Mouse (Mus musculus): ENCODE data around the gene Ppfibp2. TPM values are rescaled to one million over a fixed set of nuclear protein-coding genes. Genes with fewer than 3 reads are reported as not detected.
A peak's percentile ranks its signal among the peaks of the same experiment; 100 is the strongest.

Gene Ppfibp2
- polyA plus RNA-seq, 1 experiment from 2014 or later, result 6.0 TPM

DNA sequence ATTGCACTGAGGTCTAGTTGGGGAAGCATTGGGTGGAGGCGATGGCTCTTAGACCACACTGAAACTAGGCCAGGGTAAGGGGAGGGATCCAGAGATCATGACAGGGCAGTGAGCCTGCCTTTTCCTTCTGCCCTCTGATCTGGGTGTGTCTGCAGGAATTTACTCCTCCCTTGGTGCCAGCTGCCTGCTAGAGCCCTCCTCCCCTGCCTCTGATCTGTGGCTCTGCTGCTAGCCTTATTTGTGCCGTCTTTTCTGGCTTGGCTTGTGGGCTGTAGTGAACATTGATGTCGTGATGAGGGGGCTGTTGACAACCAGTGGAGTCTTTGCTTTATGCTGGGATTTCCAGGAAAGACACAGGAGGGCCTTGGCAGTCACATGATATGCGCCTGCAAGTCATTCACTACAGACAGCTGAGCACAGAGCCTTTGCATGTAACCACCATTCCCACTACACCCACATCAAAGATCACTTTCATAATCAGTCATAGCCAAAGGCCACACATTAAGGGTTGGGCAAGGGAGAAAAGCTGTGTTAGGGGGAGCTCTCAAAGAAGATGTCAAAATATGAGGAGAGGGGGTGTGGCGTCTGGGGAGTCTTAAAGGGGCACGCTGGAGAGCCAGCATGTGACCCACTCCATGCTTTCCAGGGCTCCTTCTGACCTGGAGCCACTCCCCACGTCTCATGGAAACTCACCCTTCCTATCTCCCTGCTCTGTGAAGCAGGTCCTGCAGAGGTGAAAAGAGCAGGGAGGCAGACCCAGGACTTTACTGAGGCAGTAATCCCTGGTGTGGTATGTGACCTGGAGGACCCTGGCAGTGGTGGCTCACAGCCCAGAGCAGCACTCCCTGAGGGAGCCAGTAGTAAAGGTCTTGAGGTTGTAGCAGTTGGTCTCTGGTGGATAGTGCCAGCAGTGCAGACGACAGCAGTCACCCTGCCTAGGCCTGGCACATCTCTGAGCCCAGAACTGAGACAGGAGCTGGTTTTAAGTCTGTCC is 69.4 kb downstream of the Ppfibp2 start:
- no peak overlapping the region for H3K27ac ChIP-seq (ENCODE audit: low read depth, low read length)
- 51% methylated on average over 8 of the region's 8 CpGs for WGBS
- DNase-seq (ENCODE audit: low spot score), result no peak
- H3K36me3 ChIP-seq (ENCODE audit: control insufficient read depth, insufficient read depth, low read length), result no peaks in the 10 kb centered on the region
- no peak overlapping the region for H3K4me3 ChIP-seq (ENCODE audit: low read depth, low read length)
- no peak overlapping the region for H3K4me2 ChIP-seq (ENCODE audit: low read depth)
- no peaks in the 10 kb centered on the region for H3K9me3 ChIP-seq (ENCODE audit: control insufficient read depth, low read length)
- H3K27me3 ChIP-seq (ENCODE audit: control insufficient read depth, insufficient read depth, low read length), result no peaks in the 10 kb centered on the region
- H3K9ac ChIP-seq (ENCODE audit: low read length), result no peak overlapping the region
- H3K4me1 ChIP-seq (ENCODE audit: control insufficient read depth, insufficient read depth, low read length), result peaks cover 6% of the 10 kb centered on the region; the same call in 1 of the 2 replicates
- no peak for ATAC-seq (ENCODE audit: insufficient read depth, low FRiP score, low TSS enrichment)

DNA sequence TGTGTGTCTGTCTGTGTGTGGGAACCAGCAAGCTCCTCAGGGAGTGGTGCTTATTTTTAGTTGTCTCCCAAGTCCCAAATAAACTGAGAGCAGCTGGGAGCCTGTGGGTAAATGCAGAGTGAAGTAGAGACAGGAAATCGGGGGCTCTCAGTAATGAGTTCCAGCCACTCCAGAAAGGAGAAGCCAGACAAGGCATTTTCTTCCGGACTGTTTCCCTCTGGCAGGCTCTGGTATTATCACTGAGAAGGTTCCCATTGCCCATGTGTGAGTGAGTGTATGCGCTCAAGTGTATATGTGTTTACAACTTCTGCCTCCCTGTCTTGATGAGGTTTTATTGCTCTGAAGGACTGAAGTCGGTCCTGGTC is 70.2 kb downstream of the Ppfibp2 start:
- H3K4me3 ChIP-seq (ENCODE audit: low read depth, low read length), result no peak overlapping the region
- peaks cover 6% of the 10 kb centered on the region; the same call in 1 of the 2 replicates for H3K4me1 ChIP-seq (ENCODE audit: control insufficient read depth, insufficient read depth, low read length)
- H3K27me3 ChIP-seq (ENCODE audit: control insufficient read depth, insufficient read depth, low read length), result no peaks in the 10 kb centered on the region
- H3K4me2 ChIP-seq (ENCODE audit: low read depth), result peak overlapping the region; percentile 29; the same call in 1 of the 2 replicates
- ATAC-seq (ENCODE audit: insufficient read depth, low FRiP score, low TSS enrichment), result no peak
- H3K9ac ChIP-seq (ENCODE audit: low read length), result peak overlapping the region; percentile 30; the same call in 1 of the 2 replicates
- peak; percentile 20 for DNase-seq (ENCODE audit: low spot score)
- peak overlapping the region; percentile 40 for H3K27ac ChIP-seq (ENCODE audit: low read depth, low read length)
- H3K36me3 ChIP-seq (ENCODE audit: control insufficient read depth, insufficient read depth, low read length), result no peaks in the 10 kb centered on the region
- 27% methylated on average over 4 of the region's 4 CpGs for WGBS
- H3K9me3 ChIP-seq (ENCODE audit: control insufficient read depth, low read length), result no peaks in the 10 kb centered on the region

- Histone ChIP-seq H3K9me3 (ENCODE audit: control insufficient read depth, low read length) (no peaks in the 10 kb centered on the region), H3K9ac (ENCODE audit: low read length) (peak overlapping the region; percentile 30; the same call in 1 of the 2 replicates), H3K27ac (ENCODE audit: low read depth, low read length) (peak overlapping the region; percentile 40), H3K4me1 (ENCODE audit: control insufficient read depth, insufficient read depth, low read length) (peaks cover 6% of the 10 kb centered on the region; the same call in 1 of the 2 replicates), H3K4me2 (ENCODE audit: low read depth) (peak overlapping the region; percentile 29; the same call in 1 of the 2 replicates), H3K27me3 (ENCODE audit: control insufficient read depth, insufficient read depth, low read length) (no peaks in the 10 kb centered on the region), H3K36me3 (ENCODE audit: control insufficient read depth, insufficient read depth, low read length) (no peaks in the 10 kb centered on the region), H3K4me3 (ENCODE audit: low read depth, low read length) (0 out of 2 replicates have a peak overlapping the region, but pooled peaks have one; percentile 9)
- 24% methylated on average over 9 of the region's 9 CpGs for WGBS
- DNase-seq (ENCODE audit: low spot score), result peak; percentile 40
- peak; percentile 21; the same call in 1 of the 2 replicates for ATAC-seq (ENCODE audit: insufficient read depth, low FRiP score, low TSS enrichment)
These were observed 70.7 kb downstream of the Ppfibp2 start for GRCm38 (mm10) chr7:107665586-107666261.

DNA sequence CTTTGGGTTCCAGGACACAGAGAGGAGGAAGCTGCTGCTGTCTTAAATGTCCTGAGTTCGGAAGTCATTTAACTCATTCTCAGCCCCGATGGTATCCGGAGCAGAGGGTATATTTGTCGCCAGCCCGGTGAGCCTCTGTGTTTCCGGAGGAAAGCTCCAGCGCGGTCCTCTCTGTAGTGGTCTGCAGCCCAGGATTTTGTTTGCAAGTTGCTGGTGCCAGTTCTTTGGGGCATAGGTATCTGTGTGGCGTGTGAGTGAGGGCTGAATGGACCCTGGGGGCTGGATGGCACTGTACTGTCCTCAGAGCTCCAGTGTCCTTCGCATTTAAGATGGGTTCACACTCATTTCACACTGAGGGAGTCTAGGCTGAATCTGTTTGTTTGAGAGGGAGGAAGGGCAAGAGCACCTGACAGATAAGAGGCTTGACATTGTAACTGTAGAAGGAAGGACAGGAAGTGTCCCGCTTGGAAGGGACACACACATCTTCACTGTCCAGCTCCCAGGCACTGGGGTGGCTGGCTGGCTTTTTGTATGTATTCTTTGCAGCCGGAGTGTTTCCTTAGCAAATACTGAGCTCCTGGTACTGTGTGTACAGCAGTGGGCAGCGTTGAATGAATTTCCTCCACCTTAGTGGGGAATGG is 71.4 kb downstream of the Ppfibp2 start:
- peak; percentile 19 for DNase-seq (ENCODE audit: low spot score)
- Histone ChIP-seq H3K36me3 (ENCODE audit: control insufficient read depth, insufficient read depth, low read length) (no peaks in the 10 kb centered on the region), H3K9ac (ENCODE audit: low read length) (0 out of 2 replicates have a peak overlapping the region, but pooled peaks have one; percentile 15), H3K4me3 (ENCODE audit: low read depth, low read length) (0 out of 2 replicates have a peak overlapping the region, but pooled peaks have one; percentile 9), H3K9me3 (ENCODE audit: control insufficient read depth, low read length) (no peaks in the 10 kb centered on the region), H3K27ac (ENCODE audit: low read depth, low read length) (peak overlapping the region; percentile 40; the same call in 1 of the 2 replicates), H3K4me1 (ENCODE audit: control insufficient read depth, insufficient read depth, low read length) (peaks cover 6% of the 10 kb centered on the region; the same call in 1 of the 2 replicates), H3K4me2 (ENCODE audit: low read depth) (peak overlapping the region; percentile 29; the same call in 1 of the 2 replicates), H3K27me3 (ENCODE audit: control insufficient read depth, insufficient read depth, low read length) (no peaks in the 10 kb centered on the region)
- 0 out of 2 replicates have a peak, but pooled peaks have one; percentile 8 for ATAC-seq (ENCODE audit: insufficient read depth, low FRiP score, low TSS enrichment)
- 65% methylated on average over 13 of the region's 13 CpGs for WGBS

GRCm38 (mm10) chr7:107668514-107668913 is 73.5 kb downstream of the Ppfibp2 start:
- Histone ChIP-seq H3K9me3 (ENCODE audit: control insufficient read depth, low read length) (no peaks in the 10 kb centered on the region), H3K4me3 (ENCODE audit: low read depth, low read length) (no peak overlapping the region), H3K27me3 (ENCODE audit: control insufficient read depth, insufficient read depth, low read length) (no peaks in the 10 kb centered on the region), H3K9ac (ENCODE audit: low read length) (no peak overlapping the region), H3K27ac (ENCODE audit: low read depth, low read length) (no peak overlapping the region), H3K4me2 (ENCODE audit: low read depth) (no peak overlapping the region), H3K36me3 (ENCODE audit: control insufficient read depth, insufficient read depth, low read length) (no peaks in the 10 kb centered on the region), H3K4me1 (ENCODE audit: control insufficient read depth, insufficient read depth, low read length) (peaks cover 6% of the 10 kb centered on the region; the same call in 1 of the 2 replicates)
- no peak for DNase-seq (ENCODE audit: low spot score)
- ATAC-seq (ENCODE audit: insufficient read depth, low FRiP score, low TSS enrichment), result no peak
- 92% methylated on average over 5 of the region's 5 CpGs for WGBS

GRCm38 (mm10) chr7:107675224-107675623 is 80.2 kb downstream of the Ppfibp2 start:
- Histone ChIP-seq H3K4me3 (ENCODE audit: low read depth, low read length) (no peak overlapping the region), H3K4me1 (ENCODE audit: control insufficient read depth, insufficient read depth, low read length) (no peaks in the 10 kb centered on the region), H3K27ac (ENCODE audit: low read depth, low read length) (no peak overlapping the region), H3K9ac (ENCODE audit: low read length) (no peak overlapping the region), H3K9me3 (ENCODE audit: control insufficient read depth, low read length) (no peaks in the 10 kb centered on the region), H3K36me3 (ENCODE audit: control insufficient read depth, insufficient read depth, low read length) (no peaks in the 10 kb centered on the region), H3K4me2 (ENCODE audit: low read depth) (no peak overlapping the region), H3K27me3 (ENCODE audit: control insufficient read depth, insufficient read depth, low read length) (no peaks in the 10 kb centered on the region)
- no peak for DNase-seq (ENCODE audit: low spot score)
- WGBS, result 88% methylated on average over 3 of the region's 3 CpGs
- ATAC-seq (ENCODE audit: insufficient read depth, low FRiP score, low TSS enrichment), result no peak

GRCm38 (mm10) chr7:107680151-107680852 is 85.3 kb downstream of the Ppfibp2 start:
- no peaks in the 10 kb centered on the region for H3K9me3 ChIP-seq (ENCODE audit: control insufficient read depth, low read length)
- no peak overlapping the region for H3K9ac ChIP-seq (ENCODE audit: low read length)
- DNase-seq (ENCODE audit: low spot score) (no peak), ATAC-seq (ENCODE audit: insufficient read depth, low FRiP score, low TSS enrichment) (no peak)
- H3K36me3 ChIP-seq (ENCODE audit: control insufficient read depth, insufficient read depth, low read length), result no peaks in the 10 kb centered on the region
- WGBS, result 47% methylated on average over 6 of the region's 6 CpGs
- H3K4me2 ChIP-seq (ENCODE audit: low read depth), result no peak overlapping the region
- no peaks in the 10 kb centered on the region for H3K27me3 ChIP-seq (ENCODE audit: control insufficient read depth, insufficient read depth, low read length)
- no peaks in the 10 kb centered on the region for H3K4me1 ChIP-seq (ENCODE audit: control insufficient read depth, insufficient read depth, low read length)
- no peak overlapping the region for H3K27ac ChIP-seq (ENCODE audit: low read depth, low read length)
- H3K4me3 ChIP-seq (ENCODE audit: low read depth, low read length), result no peak overlapping the region

GRCm38 (mm10) chr7:107681306-107681705 is 86.3 kb downstream of the Ppfibp2 start:
- Histone ChIP-seq H3K36me3 (ENCODE audit: control insufficient read depth, insufficient read depth, low read length) (no peaks in the 10 kb centered on the region), H3K4me3 (ENCODE audit: low read depth, low read length) (no peak overlapping the region), H3K9ac (ENCODE audit: low read length) (no peak overlapping the region), H3K9me3 (ENCODE audit: control insufficient read depth, low read length) (no peaks in the 10 kb centered on the region), H3K27ac (ENCODE audit: low read depth, low read length) (no peak overlapping the region), H3K4me1 (ENCODE audit: control insufficient read depth, insufficient read depth, low read length) (no peaks in the 10 kb centered on the region), H3K4me2 (ENCODE audit: low read depth) (no peak overlapping the region), H3K27me3 (ENCODE audit: control insufficient read depth, insufficient read depth, low read length) (no peaks in the 10 kb centered on the region)
- ATAC-seq (ENCODE audit: insufficient read depth, low FRiP score, low TSS enrichment) (no peak), DNase-seq (ENCODE audit: low spot score) (no peak)
- WGBS, result 79% methylated on average over 2 of the region's 2 CpGs
